Mouse (Mus musculus) central nervous system, embryonic 11.5 days (tissue): Measurements from ENCODE around the gene Gsap. TPM values are rescaled to one million over a fixed set of nuclear protein-coding genes. Genes with fewer than 3 reads are reported as not detected.

Experiments
- polyA plus RNA-seq: library from polyadenylated mRNA; depleted of rRNA; stranded (reverse); fragments of >200 nt; gene quantifications from 2 replicates; pipeline ENCODE4 v1.2.3, GENCODE M21; 2012; rRNA removed

The Gsap gene
- 1.3 and 1.8 TPM in 2 replicates for polyA plus RNA-seq

GRCm38 (mm10) chr5:21185764-21186685 is at the start of gene Gsap:
Gene Gsap, plus strand, starts transcription at chr5:21186255.

Other genes starting within 250 kb of the Gsap start
- gene Rsbn1l, start 229.9 kb upstream of the Gsap start, polyA plus RNA-seq = 7.1 and 11.0 TPM in 2 replicates
- 62.4 and 88.5 TPM in 2 replicates for gene Ptpn12, start 130.3 kb upstream of the Gsap start, polyA plus RNA-seq
- gene Fgl2, start 186.4 kb downstream of the Gsap start, polyA plus RNA-seq = 1.5 and 1.8 TPM in 2 replicates
- 0.17 and 0.52 TPM in 2 replicates for gene Ccdc146, start 238.4 kb downstream of the Gsap start, polyA plus RNA-seq
- 3.6 TPM in 2 replicates for gene Fam185a, start 238.7 kb downstream of the Gsap start, polyA plus RNA-seq